Mouse (Mus musculus) kidney, adult 2 months (tissue): ENCODE measurements around the gene Trpm3. TPM values are rescaled to one million over a fixed set of nuclear protein-coding genes. Genes with fewer than 3 reads are reported as not detected.

Experiments
- DNase-seq: peaks from one replicate; pipeline ENCODE4 v3.0.0; 2021
- H3K27ac ChIP-seq: fragments of 200-500 bp; 2 replicates; pipeline ENCODE4 v1.5.1; 2012; ENCODE audit warnings: low read depth, low read length, control low read depth, inconsistent platforms; ENCODE audit not compliant: insufficient read depth
- H3K27me3 ChIP-seq: fragments of 200-500 bp; replicated peaks from 2 replicates; pipeline ENCODE4 v1.6.1; 2012; ENCODE audit warnings: mild to moderate bottlenecking, moderate library complexity, low read length, inconsistent platforms; ENCODE audit not compliant: control insufficient read depth, insufficient read depth
- H3K36me3 ChIP-seq: fragments of 200-500 bp; 2 replicates; pipeline ENCODE4 v1.6.1; 2012; ENCODE audit warnings: mild to moderate bottlenecking, moderate library complexity, low read length, inconsistent platforms; ENCODE audit not compliant: control insufficient read depth, insufficient read depth
- H3K4me1 ChIP-seq: fragments of 200-500 bp; 2 replicates; pipeline ENCODE4 v1.6.1; 2011; ENCODE audit warnings: low read length; ENCODE audit not compliant: control insufficient read depth, insufficient read depth
- H3K4me3 ChIP-seq: fragments of 200-500 bp; 2 replicates; pipeline ENCODE4 v1.5.1; 2011; ENCODE audit warnings: mild to moderate bottlenecking, low read depth, low read length, control low read depth; ENCODE audit not compliant: insufficient read depth
- CTCF ChIP-seq: fragments of 200-500 bp; conservative IDR thresholded peaks from 2 replicates; pipeline ENCODE4 v1.5.1; 2011; ENCODE audit warnings: low read depth, mild to moderate bottlenecking, control low read depth, low read length, moderate library complexity, mixed read lengths; ENCODE audit not compliant: insufficient read depth, insufficient read length
- POLR2A ChIP-seq: fragments of 200-500 bp; IDR thresholded peaks from one replicate; pipeline ENCODE4 v1.6.1; 2011; ENCODE audit warnings: low read depth, low read length, control low read depth
- WGBS: fragments of 180-500 bp; shearing (Covaris S2); methylation state at CpG from one replicate; pipeline ENCODE4 v1.1.7; 2018; 5-methylcytosine and 5-hydroxymethylcytosine counted together
- polyA plus RNA-seq: library from polyadenylated mRNA; depleted of rRNA; stranded (reverse); fragments of >200 nt; gene quantifications from 2 replicates; pipeline ENCODE4 v1.2.3, GENCODE M21; 2012

Gene Trpm3
- polyA plus RNA-seq, 1 experiment: 0.80 TPM

GRCm38 (mm10) chr19:22885051-22885450 is 746.2 kb downstream of the Trpm3 start:
- Histone ChIP-seq H3K36me3 (no peaks in the 10 kb centered on the region), H3K4me1 (no peaks in the 10 kb centered on the region), H3K27me3 (no peaks in the 10 kb centered on the region), H3K4me3 (no peak overlapping the region), H3K27ac (no peak overlapping the region)
- 94% methylated on average over 5 of the region's 5 CpGs for whole genome bisulfite sequencing
- DNase-seq: no peak
- TF ChIP-seq POLR2A (no peak), CTCF (no peak)

- Histone ChIP-seq H3K27ac (no peak overlapping the region), H3K4me3 (no peak overlapping the region), H3K27me3 (no peaks in the 10 kb centered on the region), H3K36me3 (no peaks in the 10 kb centered on the region), H3K4me1 (0 out of 2 replicates have a peak, but pooled peaks cover 3% of the 10 kb centered on the region)
- DNase-seq: peak; percentile 27
- TF ChIP-seq CTCF: no peak
- TF ChIP-seq POLR2A: no peak
- 74% methylated on average over 7 of the region's 7 CpGs for WGBS
These were observed 763.0 kb downstream of the Trpm3 start for GRCm38 (mm10) chr19:22901892-22902291.

- no peak for TF ChIP-seq POLR2A
- TF ChIP-seq CTCF: no peak
- no peak for DNase-seq
These were observed 763.5 kb downstream of the Trpm3 start for GRCm38 (mm10) chr19:22902386-22902785.

GRCm38 (mm10) chr19:22905066-22905482 is 766.2 kb downstream of the Trpm3 start:
- Histone ChIP-seq H3K4me3 (no peak overlapping the region), H3K27ac (no peak overlapping the region), H3K27me3 (no peaks in the 10 kb centered on the region), H3K36me3 (no peaks in the 10 kb centered on the region), H3K4me1 (0 out of 2 replicates have a peak, but pooled peaks cover 3% of the 10 kb centered on the region)
- DNase-seq: no peak
- 68% methylated on average over 11 of the region's 11 CpGs for WGBS
- TF ChIP-seq POLR2A (no peak), CTCF (no peak)

More at GRCm38 (mm10) chr19:22902386-22902785, 763.5 kb downstream of the Trpm3 start:
- WGBS: 96% methylated on average over 6 of the region's 6 CpGs
- H3K27me3 ChIP-seq: no peaks in the 10 kb centered on the region
- no peaks in the 10 kb centered on the region for H3K36me3 ChIP-seq
- 0 out of 2 replicates have a peak, but pooled peaks cover 3% of the 10 kb centered on the region for H3K4me1 ChIP-seq
- no peak overlapping the region for H3K27ac ChIP-seq
- no peak overlapping the region for H3K4me3 ChIP-seq

GRCm38 (mm10) chr19:22910686-22911085 is 771.8 kb downstream of the Trpm3 start:
- Histone ChIP-seq H3K4me1 (no peaks in the 10 kb centered on the region), H3K27ac (no peak overlapping the region), H3K4me3 (no peak overlapping the region), H3K36me3 (no peaks in the 10 kb centered on the region), H3K27me3 (no peaks in the 10 kb centered on the region)
- 79% methylated on average over 6 of the region's 6 CpGs for WGBS
- DNase-seq: no peak
- TF ChIP-seq POLR2A: no peak
- no peak for TF ChIP-seq CTCF

- H3K27ac ChIP-seq: no peak overlapping the region
- H3K4me1 ChIP-seq: peaks cover 3% of the 10 kb centered on the region; the same call in 1 of the 2 replicates
- H3K27me3 ChIP-seq: no peaks in the 10 kb centered on the region
- no peak for DNase-seq
- 87% methylated on average over 4 of the region's 4 CpGs for WGBS
- H3K36me3 ChIP-seq: no peaks in the 10 kb centered on the region
- TF ChIP-seq CTCF: no peak
- no peak for TF ChIP-seq POLR2A
- H3K4me3 ChIP-seq: no peak overlapping the region
These were observed 774.1 kb downstream of the Trpm3 start for GRCm38 (mm10) chr19:22912971-22913370.

- H3K4me1 ChIP-seq: peaks cover 3% of the 10 kb centered on the region; the same call in 1 of the 2 replicates
- H3K27me3 ChIP-seq: no peaks in the 10 kb centered on the region
- DNase-seq: peak; percentile 93
- H3K4me3 ChIP-seq: peak overlapping the region; percentile 23; the same call in 1 of the 2 replicates
- peak overlapping the region; percentile 62 for H3K27ac ChIP-seq
- H3K36me3 ChIP-seq: no peaks in the 10 kb centered on the region
- TF ChIP-seq POLR2A (no peak), CTCF (peak; percentile 90)
- WGBS: 14% methylated on average over 16 of the region's 16 CpGs
These were observed 777.2 kb downstream of the Trpm3 start for GRCm38 (mm10) chr19:22915868-22916642.
